Mouse (Mus musculus) CH12F3 (cell line): ENCODE measurements at regions not wholly inside any gene's neighbourhood (a gene's known extent, or its start where the extent isn't known, plus 50 kb on each side); places are given as distances from the start of the nearest gene placed in this dataset.

Source experiments
- in situ Hi-C: fragments of 300-500 bp; cut with MboI; formaldehyde crosslinking; loops from 2 replicates; pipeline ENCODE4 v1.14.3; 2020; ENCODE audit warnings: low sequenced_read_pairs

- in situ Hi-C loops = no loop called here
Measured at GRCm38 (mm10) chr3:134602919-134603318, 225.9 kb upstream of the Tacr3 start.

GRCm38 (mm10) chr3:134605356-134605771 is 223.4 kb upstream of the Tacr3 start:
- in situ Hi-C loops = no loop called here

- in situ Hi-C loops = no loop called here
Measured at GRCm38 (mm10) chr3:134610244-134610643, 218.6 kb upstream of the Tacr3 start.

- in situ Hi-C loops = no loop called here
Measured at GRCm38 (mm10) chr3:134611516-134612297, 217.1 kb upstream of the Tacr3 start.

- in situ Hi-C loops = no loop called here
Measured at GRCm38 (mm10) chr3:134612298-134612616, 216.6 kb upstream of the Tacr3 start.

- in situ Hi-C loops = no loop called here
Measured at GRCm38 (mm10) chr3:134629166-134630134, 199.4 kb upstream of the Tacr3 start.

- in situ Hi-C loops = no loop called here
Measured at GRCm38 (mm10) chr3:134630135-134630516, 198.7 kb upstream of the Tacr3 start.

- in situ Hi-C loops = no loop called here
Measured at GRCm38 (mm10) chr3:134648727-134649445, 179.9 kb upstream of the Tacr3 start.

- in situ Hi-C loops = loop anchor here (5.0 kb wide), 1 partner anchor 553 kb away; no protein-coding TSS in a partner anchor
Measured at GRCm38 (mm10) chr3:134654051-134654450, 174.8 kb upstream of the Tacr3 start.

- in situ Hi-C loops = no loop called here
Measured at GRCm38 (mm10) chr3:134694893-134695292, 133.9 kb upstream of the Tacr3 start.

GRCm38 (mm10) chr3:134718620-134719019 is 110.2 kb upstream of the Tacr3 start:
- in situ Hi-C loops = no loop called here

- in situ Hi-C loops = no loop called here
Measured at GRCm38 (mm10) chr3:134735684-134736083, 93.1 kb upstream of the Tacr3 start.

- in situ Hi-C loops = no loop called here
Measured at GRCm38 (mm10) chr3:134761108-134761507, 67.7 kb upstream of the Tacr3 start.

GRCm38 (mm10) chr3:134763264-134763936 is 65.4 kb upstream of the Tacr3 start:
- in situ Hi-C loops = no loop called here
